Mouse (Mus musculus) large intestine, adult 2 months (tissue): ENCODE measurements around the gene Nfkb1. TPM values are rescaled to one million over a fixed set of nuclear protein-coding genes. Genes with fewer than 3 reads are reported as not detected.

Experiments used
- DNase-seq: peaks from one replicate; pipeline ENCODE4 v3.0.0-alpha.2; 2012; ENCODE audit warnings: low read depth, low spot score
- WGBS: fragments of 180-500 bp; shearing (Covaris S2); methylation state at CpG from one replicate; pipeline ENCODE4 v1.1.7; 2018; 5-methylcytosine and 5-hydroxymethylcytosine counted together
- polyA plus RNA-seq: library from polyadenylated mRNA; depleted of rRNA; stranded (reverse); fragments of >200 nt; gene quantifications from 2 replicates; pipeline ENCODE4 v1.2.3, GENCODE M21; 2012

The Nfkb1 gene
- polyA plus RNA-seq, 1 experiment = 69.9 TPM

- DNase-seq = no peak
- WGBS = 70% methylated on average over 10 of the region's 10 CpGs
These were observed 86.5 kb downstream of the Nfkb1 start for GRCm38 (mm10) chr3:135604626-135605417.

DNA sequence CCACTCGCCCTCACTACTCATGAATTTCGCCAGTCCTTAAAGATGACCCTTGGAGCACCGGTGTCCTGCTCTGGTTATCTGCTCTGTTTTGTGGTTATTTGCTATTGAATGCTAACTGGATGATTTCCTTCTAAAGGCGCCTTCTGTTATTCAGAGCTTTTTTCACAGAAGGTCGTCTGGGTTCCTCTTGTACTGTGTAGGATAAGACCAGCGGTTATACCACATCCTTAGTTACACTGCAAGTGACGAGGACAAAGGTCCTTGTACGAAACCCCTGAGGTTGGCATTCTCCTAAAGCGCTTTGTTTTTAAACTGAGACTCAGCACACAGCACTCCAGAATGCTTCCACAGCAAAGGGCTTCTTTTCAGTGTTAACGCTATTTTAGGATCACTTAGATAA lies 88.6 kb downstream of the Nfkb1 start:
- 86% methylated on average over 10 of the region's 10 CpGs for WGBS
- no peak for DNase-seq

GRCm38 (mm10) chr3:135598355-135598754 lies 93.0 kb downstream of the Nfkb1 start:
- WGBS = 90% methylated on average over 3 of the region's 3 CpGs

GRCm38 (mm10) chr3:135597014-135597413 lies 94.3 kb downstream of the Nfkb1 start:
- WGBS = 75% methylated on average over 4 of the region's 4 CpGs
- DNase-seq = no peak

More at GRCm38 (mm10) chr3:135598355-135598754, 93.0 kb downstream of the Nfkb1 start:
- DNase-seq = no peak

GRCm38 (mm10) chr3:135594238-135594917 lies 97.0 kb downstream of the Nfkb1 start:
- no peak for DNase-seq
- 65% methylated on average over 21 of the region's 21 CpGs for WGBS

DNA sequence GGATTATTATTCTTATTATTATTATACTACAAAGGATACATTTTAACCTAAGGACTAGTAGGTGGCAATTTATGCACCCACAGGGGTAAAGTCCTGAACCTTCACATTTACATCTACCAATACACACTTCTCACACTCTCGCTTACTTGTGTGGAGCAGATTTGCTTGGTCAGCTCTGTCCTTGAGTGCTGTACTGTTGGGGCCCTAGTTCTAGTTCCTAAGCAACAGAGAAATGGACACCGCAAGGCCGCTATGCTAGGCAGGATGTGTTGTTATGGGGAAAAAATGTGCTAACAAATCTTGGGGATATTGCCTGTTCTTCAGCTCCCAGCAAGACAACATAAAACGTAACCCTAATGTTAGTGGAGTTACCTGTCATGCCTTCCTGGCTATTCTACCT lies 99.3 kb downstream of the Nfkb1 start:
- 87% methylated on average over 4 of the region's 4 CpGs for WGBS

GRCm38 (mm10) chr3:135591376-135591775 lies 100.0 kb downstream of the Nfkb1 start:
- no peak for DNase-seq
- 51% methylated on average over 5 of the region's 5 CpGs for WGBS

More for the DNA sequence above, 99.3 kb downstream of the Nfkb1 start:
- no peak for DNase-seq

DNA sequence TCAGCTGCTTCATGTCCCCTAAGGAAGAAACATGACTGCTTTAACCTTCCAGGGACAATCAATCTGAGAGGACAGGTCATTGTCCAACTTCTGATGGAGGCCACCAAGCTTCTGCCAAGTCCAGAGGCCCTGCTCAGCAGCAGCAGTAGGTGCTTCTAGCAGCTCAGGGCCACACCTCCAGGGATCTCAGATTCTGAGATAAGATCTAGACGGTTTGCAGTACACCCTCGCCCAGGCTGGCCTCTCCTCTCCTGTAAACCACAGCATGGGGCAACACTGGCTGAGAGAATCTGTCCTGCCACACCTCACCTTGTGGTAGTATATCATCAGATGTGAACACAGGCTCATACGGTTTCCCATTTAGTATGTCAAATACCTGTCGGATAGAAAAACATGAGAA lies 100.9 kb downstream of the Nfkb1 start:
- 49% methylated on average over 4 of the region's 4 CpGs for WGBS
- no peak for DNase-seq

DNA sequence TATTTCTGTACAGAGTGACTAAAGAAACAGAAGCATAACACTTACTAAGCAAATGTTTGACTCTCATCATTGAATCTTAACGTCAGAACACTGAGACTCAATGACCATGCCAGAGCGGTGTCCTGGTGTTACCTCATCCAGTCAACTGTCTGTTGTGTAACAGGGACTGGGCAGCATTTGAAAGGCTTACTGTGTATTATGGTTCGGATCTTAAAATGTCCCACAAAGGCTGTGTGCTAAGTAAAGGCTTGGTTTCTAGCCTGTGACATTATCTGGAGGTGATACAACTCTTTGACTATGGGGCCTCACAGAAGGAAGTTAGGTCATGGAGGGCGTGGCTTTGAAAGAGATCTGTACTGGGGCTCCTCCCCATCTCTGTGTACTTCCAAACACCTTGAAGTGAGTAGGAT lies 104.9 kb downstream of the Nfkb1 start:
- DNase-seq = no peak
- WGBS = 74% methylated on average over 4 of the region's 4 CpGs

DNA sequence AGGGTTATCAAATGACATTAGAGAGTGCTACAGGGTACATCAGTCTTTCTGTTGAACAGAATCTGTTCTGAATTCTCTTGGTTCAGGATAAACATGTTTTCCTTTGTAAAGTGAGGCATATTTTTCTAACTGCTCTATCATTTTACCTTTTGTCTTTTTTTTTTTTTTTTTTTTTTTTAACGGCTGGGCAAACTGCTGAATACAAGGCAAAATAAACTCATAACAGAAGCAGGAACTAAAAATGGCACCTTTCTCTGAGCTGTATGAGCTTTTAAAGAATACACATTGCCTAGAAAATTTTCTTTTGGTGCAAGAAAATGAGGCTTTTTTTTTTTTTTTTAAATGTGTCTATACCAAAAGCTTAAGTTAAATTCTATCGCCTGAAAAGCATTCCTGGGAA lies 105.3 kb downstream of the Nfkb1 start:
- 80% methylated on average over 2 of the region's 2 CpGs for WGBS

GRCm38 (mm10) chr3:135585482-135585881 lies 105.9 kb downstream of the Nfkb1 start:
- 74% methylated on average over 6 of the region's 6 CpGs for WGBS
- DNase-seq = no peak

More for the DNA sequence above, 105.3 kb downstream of the Nfkb1 start:
- no peak for DNase-seq

DNA sequence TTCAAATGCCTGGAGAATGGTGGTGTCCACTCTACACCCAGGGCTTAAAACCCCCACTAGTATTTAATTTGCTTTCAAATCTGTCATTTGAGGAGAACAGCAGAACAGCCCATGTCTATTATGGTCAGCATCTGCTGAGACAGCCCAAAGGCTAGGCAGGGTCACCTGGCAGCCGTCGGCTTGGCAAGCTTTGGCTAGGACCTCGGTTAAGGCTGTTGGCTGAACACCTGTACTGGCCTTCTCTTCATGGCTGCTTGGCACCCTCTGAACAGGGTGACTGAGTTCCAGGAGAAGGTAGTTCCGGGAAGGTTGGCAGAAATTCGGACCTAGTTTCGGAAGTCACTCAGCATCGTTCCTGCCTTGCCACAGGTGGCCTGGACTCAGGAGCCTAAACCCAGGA lies 109.1 kb downstream of the Nfkb1 start:
- 82% methylated on average over 7 of the region's 7 CpGs for WGBS
- no peak for DNase-seq

DNA sequence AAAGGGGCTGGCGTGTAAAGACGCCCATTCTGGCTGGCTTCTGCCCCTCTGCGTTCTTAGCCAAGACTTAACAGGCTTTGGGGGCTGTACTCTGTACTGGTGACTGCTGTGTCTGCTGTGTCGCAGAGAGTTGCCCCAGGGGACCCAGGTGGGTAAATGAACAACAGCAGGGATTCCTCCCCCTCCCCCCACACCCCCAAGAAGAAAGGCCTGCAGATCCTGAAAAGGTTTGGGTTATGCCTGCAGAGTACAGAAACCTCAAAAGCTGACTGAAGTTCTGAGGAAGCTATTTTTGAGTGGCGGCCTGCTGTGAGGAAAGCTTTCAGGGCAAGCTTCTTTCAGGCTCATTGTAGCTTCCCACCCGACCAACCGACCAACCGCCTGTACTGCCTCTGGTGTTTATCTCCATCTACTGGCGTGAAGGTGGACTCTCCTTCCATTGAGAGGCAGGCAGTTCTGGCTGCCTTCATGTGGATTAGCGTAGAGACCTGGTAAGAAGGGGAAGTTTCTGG lies 109.7 kb downstream of the Nfkb1 start:
- 50% methylated on average over 10 of the region's 10 CpGs for WGBS
- no peak for DNase-seq

DNA sequence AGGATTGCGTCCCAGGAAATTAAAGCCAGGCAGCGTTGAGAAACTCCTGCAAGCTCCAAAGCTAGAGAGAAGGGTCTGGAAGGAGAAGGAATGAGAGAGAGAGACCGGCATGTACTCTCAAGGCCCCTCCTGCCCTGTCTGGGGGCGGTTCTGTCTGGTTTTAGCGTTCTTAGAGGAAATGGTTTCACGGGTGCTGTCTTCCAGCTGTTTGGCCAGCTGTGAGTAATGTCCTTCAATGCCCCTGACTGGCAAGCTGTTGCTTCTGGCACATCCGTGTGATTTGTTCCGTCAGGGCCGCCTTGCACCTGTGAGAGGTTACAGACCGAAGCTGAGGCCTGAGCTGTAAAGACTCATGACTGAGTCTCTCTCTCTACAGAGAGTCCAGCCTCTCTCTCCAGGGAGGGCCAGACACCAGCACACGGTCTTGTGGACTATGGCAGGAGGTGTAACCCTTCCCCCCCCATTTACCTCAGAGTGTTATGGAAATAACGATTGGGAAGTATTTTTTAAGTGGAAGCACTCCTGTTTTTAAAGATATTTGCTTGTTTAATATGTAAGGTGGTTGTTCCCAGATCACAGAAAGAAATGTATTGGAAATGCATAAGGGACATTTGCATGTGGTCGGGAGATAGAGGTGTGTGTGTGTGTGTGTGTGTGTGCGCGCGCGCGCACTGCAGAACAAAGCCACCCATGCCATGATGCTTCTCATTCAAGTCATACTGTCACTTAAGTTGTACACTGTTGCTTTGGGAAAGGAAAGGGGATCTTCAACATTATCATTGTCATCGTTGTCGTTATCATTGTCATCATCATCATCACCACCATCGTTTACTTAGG lies 110.7 kb downstream of the Nfkb1 start:
- WGBS = 57% methylated on average over 21 of the region's 21 CpGs
- no peak for DNase-seq

DNA sequence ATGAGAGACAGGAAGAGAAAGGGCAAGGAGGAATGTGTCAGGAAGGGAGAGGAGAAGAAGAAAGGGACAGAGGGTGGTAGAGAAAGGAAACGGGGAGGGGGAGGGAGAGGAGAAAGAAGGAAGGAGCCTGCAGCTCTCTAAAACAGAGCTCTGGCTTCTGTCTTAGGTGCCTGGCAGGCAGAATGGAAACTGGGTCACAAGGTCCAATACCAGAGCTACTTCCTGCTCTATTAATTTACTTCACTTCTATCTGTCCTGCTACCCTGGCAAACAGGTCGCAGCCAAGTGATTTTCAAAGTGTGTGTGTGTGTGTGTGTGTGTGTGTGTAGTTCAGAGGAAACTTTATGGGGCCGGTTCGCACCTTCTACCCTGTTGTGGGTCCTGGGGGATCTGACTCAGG lies 112.2 kb downstream of the Nfkb1 start:
- DNase-seq = no peak
- WGBS = 41% methylated on average over 4 of the region's 4 CpGs

GRCm38 (mm10) chr3:135578588-135579140 lies 112.7 kb downstream of the Nfkb1 start:
- 70% methylated on average over 5 of the region's 5 CpGs for WGBS
- DNase-seq = no peak

DNA sequence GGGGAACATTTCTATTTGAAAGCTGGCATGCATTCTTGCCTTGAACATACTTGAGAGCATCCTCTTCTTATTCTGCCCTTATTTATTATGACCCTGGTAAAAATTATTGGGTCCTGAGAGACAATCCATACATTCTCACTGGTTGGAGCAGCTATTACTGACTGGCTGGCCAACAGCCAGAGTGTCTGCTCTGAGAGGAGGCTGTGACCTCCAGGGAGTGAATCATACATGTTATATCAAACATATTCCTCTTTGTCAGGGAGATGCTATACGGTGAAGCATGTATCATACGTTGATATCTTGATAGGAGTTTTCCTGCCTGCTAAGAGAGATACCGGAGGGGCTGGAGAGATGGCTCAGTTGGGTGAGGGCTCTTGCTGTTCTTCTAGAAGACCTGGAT lies 116.2 kb downstream of the Nfkb1 start:
- 77% methylated on average over 3 of the region's 3 CpGs for WGBS
- no peak for DNase-seq

DNA sequence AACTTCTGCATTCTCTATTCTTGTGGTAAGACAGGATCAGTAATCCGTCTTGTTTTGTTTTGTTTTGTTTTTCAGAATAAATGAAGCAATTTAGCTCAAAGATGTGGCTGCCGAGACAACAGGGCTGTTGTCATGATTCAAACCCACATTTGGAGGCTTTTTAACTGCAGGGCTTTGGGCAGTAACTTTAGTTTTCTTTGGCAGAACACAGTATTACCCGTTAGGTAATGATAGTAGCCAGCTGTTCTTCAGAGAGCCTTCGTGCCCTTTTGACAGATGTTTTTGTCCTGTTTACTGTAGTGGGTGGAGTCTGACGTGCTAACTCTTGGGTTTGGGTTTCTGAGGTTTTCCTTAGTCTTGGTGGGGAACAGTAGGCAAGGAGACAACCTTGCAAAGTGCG lies 118.3 kb downstream of the Nfkb1 start:
- 41% methylated on average over 6 of the region's 6 CpGs for WGBS

DNA sequence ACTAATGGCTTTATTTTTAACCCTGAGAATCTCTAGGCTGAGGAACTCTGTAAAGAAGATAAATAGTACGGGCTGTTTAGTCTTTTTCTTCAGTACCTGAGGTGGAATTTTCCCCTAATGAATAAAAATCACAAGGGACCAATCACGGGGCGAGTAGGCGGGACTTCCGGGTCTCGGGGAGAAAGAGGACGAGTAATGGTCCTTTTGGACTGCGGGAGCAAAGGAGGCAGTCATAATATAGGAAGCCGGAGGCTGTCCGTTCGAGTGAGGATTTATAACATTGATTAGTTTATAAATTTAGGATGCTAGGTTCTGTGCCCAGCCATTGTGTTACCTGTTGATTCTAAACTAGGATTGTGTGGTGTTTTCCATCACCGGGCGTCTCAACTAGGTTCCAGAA lies 119.8 kb downstream of the Nfkb1 start:
- 72% methylated on average over 13 of the region's 13 CpGs for WGBS
- no peak for DNase-seq

More for the DNA sequence above, 118.3 kb downstream of the Nfkb1 start:
- no peak for DNase-seq

DNA sequence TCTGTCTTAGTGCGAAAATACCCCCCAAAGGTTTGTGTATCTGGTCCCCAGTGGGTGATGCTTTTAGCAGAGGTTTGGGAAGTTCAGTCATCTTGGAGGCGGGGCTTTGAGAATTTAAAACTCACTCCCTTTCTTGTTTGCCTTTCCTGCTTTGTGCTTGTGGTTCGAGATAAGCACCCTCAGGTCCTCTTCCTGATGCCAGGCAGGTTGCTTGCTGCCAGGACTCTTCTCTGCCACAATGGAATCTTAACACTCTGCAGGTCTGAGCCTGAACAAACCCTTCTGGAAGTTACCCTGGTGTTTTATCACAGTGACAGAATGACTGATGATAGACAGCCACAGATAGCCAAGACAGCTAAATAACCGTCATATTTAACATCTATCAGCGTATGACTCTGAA lies 122.7 kb downstream of the Nfkb1 start:
- no peak for DNase-seq
- WGBS = 77% methylated on average over 5 of the region's 5 CpGs
